Mouse (Mus musculus): ENCODE data around the gene Olfr286.

Olfr286 gene

GRCm38 (mm10) chr15:98234350-98234749 is at the start of gene Olfr286:
Olfr286 (minus strand) TSS chr15:98234450.
- no peak for DNase-seq (ENCODE audit: low read depth, low spot score)

- no peak for DNase-seq (ENCODE audit: low read depth, low spot score)
Observed at GRCm38 (mm10) chr15:98257776-98258175, 23.5 kb upstream of the Olfr286 start.

GRCm38 (mm10) chr15:98257193-98257592 is 22.9 kb upstream of the Olfr286 start, which contains the start of gene H1fnt:
H1fnt (minus strand) TSS chr15:98257293.
- DNase-seq (ENCODE audit: low read depth, low spot score): no peak

DNA sequence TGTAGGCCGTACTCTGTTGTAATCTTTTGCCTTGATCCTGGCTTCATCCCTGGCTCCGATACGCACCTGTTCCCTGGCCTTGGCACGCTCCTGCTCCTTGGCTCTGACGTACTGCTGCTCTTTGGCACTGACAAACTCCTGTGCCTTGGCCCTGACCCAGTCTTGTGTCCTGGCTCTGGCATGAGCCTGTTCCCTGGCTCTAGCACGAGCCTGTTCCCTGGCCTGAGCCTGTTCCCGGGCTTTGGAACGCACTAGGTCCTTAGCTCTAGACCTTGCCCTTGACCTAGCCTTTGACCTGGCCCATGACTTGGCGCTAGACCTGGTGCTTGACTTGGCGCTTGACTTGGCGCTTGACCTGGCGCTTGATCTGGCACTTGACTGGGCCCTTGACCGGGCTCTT is 22.0 kb upstream of the Olfr286 start:
- DNase-seq (ENCODE audit: low read depth, low spot score): no peak

DNA sequence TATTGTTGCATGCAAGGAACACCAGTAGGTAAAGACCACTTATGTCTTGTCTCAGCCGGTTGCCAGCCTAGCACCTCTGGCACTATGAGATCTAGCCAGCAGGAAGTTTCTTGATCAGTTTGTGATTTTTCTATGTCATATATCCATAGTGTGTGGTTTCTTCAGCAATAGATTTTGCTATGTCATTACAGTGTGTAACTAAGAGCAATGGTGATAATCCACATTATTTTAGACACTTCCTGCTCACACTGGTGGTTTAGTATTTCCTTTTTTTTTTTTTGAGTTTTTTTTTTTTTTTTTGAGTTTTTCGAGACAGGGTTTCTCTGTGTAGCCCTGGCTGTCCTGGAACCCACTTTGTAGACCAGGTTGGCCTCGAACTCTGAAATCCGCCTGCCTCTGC is 1.2 kb upstream of the Olfr286 start:
- no peak for DNase-seq (ENCODE audit: low read depth, low spot score)

- DNase-seq (ENCODE audit: low read depth, low spot score): peak; percentile 61
Observed at GRCm38 (mm10) chr15:98226096-98226495, 8.2 kb downstream of the Olfr286 start.

DNA sequence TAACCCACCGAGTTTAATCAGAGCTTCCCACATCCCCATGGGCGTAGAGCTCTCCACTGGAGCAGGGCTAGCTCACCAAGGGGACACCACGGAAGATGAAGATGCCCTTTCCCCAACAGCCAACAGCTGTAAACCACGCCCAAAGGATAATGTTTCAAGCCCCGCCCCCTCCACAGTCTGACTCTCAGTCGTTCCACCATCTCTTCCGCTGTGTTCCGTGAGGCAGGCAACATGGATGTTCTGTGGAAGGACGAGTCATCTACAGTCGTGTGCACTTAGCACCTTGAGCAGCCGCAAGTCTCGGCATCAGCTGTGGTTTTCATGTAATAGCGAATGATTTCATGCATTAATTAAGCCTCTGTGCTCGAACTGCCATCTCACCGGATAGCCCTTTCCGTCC is 8.6 kb downstream of the Olfr286 start:
- peak; percentile 70 for DNase-seq (ENCODE audit: low read depth, low spot score)

DNA sequence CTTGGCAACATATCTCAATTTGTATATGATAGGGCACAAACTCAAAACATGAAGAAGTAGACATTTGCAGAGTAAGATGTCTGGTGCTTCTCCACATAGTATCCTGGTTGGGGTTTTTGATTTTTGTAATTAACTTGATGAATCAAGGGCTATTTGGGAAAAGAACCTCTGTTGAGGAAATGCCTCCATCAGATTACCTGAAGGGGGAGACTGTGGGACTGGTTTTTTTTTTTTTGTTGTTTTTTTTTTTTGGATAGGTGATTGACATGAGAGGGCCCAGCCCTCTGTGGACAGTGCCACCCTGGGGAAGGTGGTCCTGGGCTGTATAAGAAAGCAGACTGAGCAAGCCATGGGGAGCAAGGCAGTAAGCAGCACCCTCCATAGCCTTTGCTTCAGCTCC is 11.9 kb downstream of the Olfr286 start:
- DNase-seq (ENCODE audit: low read depth, low spot score): no peak

- no peak for DNase-seq (ENCODE audit: low read depth, low spot score)
Observed at GRCm38 (mm10) chr15:98220877-98221276, 13.4 kb downstream of the Olfr286 start, which contains the start of the genes Gm44579 and Olfr287. Gm44579 (minus strand) TSS chr15:98220977. Olfr287 (minus strand) TSS chr15:98221056.

DNA sequence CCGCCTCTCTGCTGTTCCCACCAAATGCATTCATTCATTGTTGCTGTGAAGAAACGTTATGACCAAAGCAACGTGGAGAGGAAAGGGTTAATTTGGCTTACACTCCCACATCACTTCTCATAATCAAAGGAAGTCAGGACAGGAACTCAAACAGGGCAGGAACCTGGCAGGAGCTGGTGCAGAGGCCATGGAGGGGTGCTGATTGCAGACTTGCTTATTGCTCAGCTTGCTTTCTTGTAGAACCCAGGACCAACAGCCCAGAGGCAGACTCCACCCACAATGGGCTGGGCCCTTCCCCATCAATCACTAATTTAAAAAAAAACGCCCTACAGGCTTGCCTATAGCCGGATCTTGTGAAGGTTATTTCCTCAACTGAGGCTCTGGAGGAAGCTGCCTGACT is 20.1 kb downstream of the Olfr286 start:
- peak; percentile 38 for DNase-seq (ENCODE audit: low read depth, low spot score)

DNA sequence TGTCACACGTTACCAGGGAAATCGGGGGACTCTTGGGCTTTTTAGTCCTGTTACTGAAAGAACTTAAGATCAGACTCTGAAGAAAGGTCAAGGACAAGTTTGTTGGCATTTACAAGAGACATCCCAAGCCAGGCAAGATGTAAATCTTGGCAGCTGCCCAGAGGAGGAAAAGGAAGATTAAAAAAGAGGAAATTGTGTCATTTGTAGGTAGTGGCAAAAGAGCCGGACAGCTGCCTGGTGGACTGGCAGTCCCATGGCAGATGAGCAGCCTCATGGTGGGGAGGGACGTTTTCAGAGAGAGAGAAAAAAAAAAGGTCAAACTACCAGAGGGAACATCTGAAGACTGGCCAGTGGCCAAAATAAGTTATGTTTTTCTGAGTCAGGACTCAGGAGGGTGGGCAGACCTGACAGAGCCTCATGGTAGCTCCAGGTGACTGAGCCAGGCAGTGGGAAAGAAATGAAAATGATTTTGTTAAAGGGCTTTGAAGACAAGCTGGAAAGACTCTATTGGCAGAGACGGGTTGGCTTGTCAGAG is 20.8 kb downstream of the Olfr286 start:
- no peak for DNase-seq (ENCODE audit: low read depth, low spot score)

DNA sequence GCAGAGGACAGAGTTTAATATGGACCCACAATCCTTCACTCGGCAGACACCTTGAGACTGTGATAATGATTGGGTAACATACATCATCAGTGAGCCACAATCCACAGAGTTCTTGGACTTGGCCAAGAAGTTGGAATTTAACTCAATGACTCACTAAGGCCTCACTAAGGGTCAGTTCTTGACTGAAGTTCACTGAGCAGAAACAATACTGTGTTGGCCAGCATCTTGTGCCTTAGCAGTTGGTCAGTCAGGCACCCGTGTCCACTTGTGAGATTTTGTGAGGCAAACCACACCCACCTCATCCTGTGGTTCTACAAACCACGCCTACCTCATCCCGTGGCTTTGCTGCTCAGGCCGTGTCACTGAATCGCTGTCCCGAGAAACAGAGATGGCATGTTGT is 24.6 kb downstream of the Olfr286 start:
- no peak for DNase-seq (ENCODE audit: low read depth, low spot score)

- DNase-seq (ENCODE audit: low read depth, low spot score): no peak
Observed at GRCm38 (mm10) chr15:98195442-98195841, 38.8 kb downstream of the Olfr286 start, which contains the start of gene Olfr288. Olfr288 (minus strand) TSS chr15:98195542.

DNA sequence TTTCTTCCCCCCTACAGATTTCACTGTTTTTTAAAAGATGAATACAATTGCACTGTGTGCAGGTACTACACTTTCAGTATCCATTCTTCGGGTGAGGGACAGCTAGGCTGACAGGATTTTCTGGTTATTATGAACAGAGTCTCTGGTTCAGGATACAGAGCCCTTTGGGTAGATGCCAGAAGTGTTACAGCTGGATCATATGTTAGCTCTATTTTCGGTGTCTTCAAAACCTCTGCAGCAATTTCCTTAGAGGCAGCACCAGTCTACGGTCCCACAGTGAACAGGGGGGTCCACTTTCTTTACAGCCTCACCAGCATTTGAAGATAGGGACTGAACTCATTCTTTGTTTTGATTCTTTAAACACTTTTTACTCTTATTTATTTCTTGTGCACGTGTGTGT is 49.8 kb downstream of the Olfr286 start:
- no peak for DNase-seq (ENCODE audit: low read depth, low spot score)

GRCm38 (mm10) chr15:98181856-98182570 is 52.2 kb downstream of the Olfr286 start:
- DNase-seq (ENCODE audit: low read depth, low spot score): no peak

DNA sequence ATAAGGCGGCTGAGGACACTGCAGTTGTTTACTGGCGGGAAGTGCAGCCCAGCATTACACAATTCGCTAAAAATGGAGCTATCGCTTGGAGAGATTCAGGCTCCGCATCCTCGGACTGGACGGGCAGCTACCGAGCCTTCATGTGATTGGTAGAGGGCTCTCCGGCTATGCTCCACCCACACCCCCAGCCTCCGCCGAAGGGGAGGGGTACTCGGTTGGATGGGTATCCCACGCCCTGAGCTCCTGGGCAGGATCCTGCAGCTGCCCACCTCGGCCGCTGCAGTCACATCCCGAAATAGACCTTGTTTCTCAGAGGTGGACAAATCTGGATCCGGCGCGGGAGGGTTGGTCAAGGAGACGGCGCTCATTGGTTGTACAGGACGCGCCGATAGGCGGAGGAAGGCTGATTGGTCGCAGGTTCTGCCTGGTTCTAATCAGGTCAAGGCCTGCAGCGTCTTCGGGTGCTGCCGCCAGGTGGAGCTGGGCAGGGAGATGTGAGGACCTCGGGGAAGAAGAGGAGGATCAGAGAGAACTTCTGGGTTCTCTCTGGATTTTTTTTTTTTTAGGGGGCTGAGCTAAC is 53.0 kb downstream of the Olfr286 start:
- peak; percentile 95 for DNase-seq (ENCODE audit: low read depth, low spot score)

DNA sequence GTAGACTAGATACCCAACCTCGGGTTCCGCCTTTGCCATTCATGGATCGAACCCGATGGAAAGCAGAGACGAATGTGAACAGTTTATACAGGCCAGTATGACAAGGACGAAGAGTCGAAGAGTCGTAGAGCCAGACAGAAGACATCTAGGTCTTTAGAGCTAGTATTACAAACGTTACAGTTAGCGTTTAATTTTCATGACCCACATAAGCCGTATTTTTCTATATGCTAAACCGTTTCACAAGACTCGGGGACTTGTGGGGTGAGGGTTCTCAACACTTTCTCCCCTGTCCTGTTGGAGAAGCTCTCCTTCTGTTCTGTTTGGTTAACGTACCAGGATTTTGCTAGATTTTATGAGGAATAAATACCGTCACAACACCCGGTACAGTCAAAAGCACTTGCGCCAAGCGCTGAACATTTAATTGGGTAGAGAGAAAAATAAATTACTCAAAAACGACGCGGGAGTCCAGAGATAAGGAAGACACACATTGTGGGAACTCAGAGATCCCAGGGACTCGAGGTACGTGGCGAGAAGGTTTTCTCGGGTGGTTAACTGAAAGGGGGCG is 53.6 kb downstream of the Olfr286 start:
- no peak for DNase-seq (ENCODE audit: low read depth, low spot score)

GRCm38 (mm10) chr15:98177320-98177719 is 56.9 kb downstream of the Olfr286 start:
- no peak for DNase-seq (ENCODE audit: low read depth, low spot score)
